Mouse (Mus musculus): Measurements from ENCODE around the gene Ctnna3. TPM values are rescaled to one million over a fixed set of nuclear protein-coding genes. Genes with fewer than 3 reads are reported as not detected.

Ctnna3 gene
- polyA plus RNA-seq, 2 experiments: 0.03 TPM; not detected in 1

DNA sequence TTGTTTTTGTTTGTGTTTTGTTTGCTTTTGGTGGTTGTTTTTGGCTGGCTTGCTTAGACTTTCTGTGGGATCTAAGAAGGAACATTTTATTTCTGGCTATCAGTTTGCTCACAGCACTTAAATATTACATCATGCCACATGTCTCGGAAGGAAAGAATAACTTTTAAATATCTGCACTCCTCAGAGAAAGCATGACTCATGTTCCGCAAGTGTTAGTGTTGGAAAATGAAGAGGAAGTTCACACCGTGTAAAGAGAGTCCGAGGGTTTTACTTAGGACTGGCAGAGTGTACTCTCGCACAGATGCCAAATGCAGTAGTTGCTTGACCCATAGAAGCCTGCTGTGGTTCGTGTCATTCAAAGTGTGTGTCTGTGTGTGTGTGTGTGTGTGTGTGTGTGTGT is 619.3 kb downstream of the Ctnna3 start:
- no peak for DNase-seq (ENCODE audit: low read depth in 3 of 3, low spot score in 3 of 3)
- H3K9ac ChIP-seq (replicated peaks): no peak overlapping the region
- ATAC-seq (ENCODE audit: insufficient read depth): no peak
- H3K4me1 ChIP-seq (replicated peaks; ENCODE audit: control insufficient read depth in 2 of 2, insufficient read depth in 2 of 2, low read length in 1 of 2): no peaks in the 10 kb centered on the region
- H3K36me3 ChIP-seq (replicated peaks; ENCODE audit: control insufficient read depth, insufficient read depth, low read depth): no peaks in the 10 kb centered on the region
- no peaks in the 10 kb centered on the region for H3K27me3 ChIP-seq (ENCODE audit: control insufficient read depth, insufficient read depth, low read length)
- no peak overlapping the region for H3K4me3 ChIP-seq (ENCODE audit: insufficient read depth in 1 of 2, low read depth in 2 of 2, low read length in 2 of 2)
- H3K4me2 ChIP-seq (ENCODE audit: low read depth): no peak overlapping the region
- H3K27ac ChIP-seq: no peak overlapping the region
- TF ChIP-seq CTCF (IDR thresholded peaks at IDR 0.05; ENCODE audit: low read depth): no peak
- TF ChIP-seq EP300 (IDR thresholded peaks at IDR 0.05; ENCODE audit: low read depth): no peak
- WGBS (ENCODE audit: insufficient replicate concordance): 56% methylated on average over 6 of the region's 6 CpGs
- no peaks in the 10 kb centered on the region for H3K9me3 ChIP-seq (ENCODE audit: control insufficient read depth, low read length)

- 72% methylated on average over 6 of the region's 6 CpGs for WGBS (ENCODE audit: insufficient replicate concordance)
- no peaks in the 10 kb centered on the region for H3K4me1 ChIP-seq (replicated peaks; ENCODE audit: control insufficient read depth in 2 of 2, insufficient read depth in 2 of 2, low read length in 1 of 2)
- ATAC-seq (ENCODE audit: insufficient read depth) (no peak), DNase-seq (ENCODE audit: low read depth in 3 of 3, low spot score in 3 of 3) (no peak)
- H3K27ac ChIP-seq: no peak overlapping the region
- TF ChIP-seq EP300 (IDR thresholded peaks at IDR 0.05; ENCODE audit: low read depth): no peak
- no peak for TF ChIP-seq CTCF (IDR thresholded peaks at IDR 0.05; ENCODE audit: low read depth)
- H3K4me2 ChIP-seq (ENCODE audit: low read depth): no peak overlapping the region
- H3K9ac ChIP-seq (replicated peaks): no peak overlapping the region
- H3K4me3 ChIP-seq (ENCODE audit: insufficient read depth in 1 of 2, low read depth in 2 of 2, low read length in 2 of 2): no peak overlapping the region
- no peaks in the 10 kb centered on the region for H3K36me3 ChIP-seq (replicated peaks; ENCODE audit: control insufficient read depth, insufficient read depth, low read depth)
- no peaks in the 10 kb centered on the region for H3K27me3 ChIP-seq (ENCODE audit: control insufficient read depth, insufficient read depth, low read length)
- no peaks in the 10 kb centered on the region for H3K9me3 ChIP-seq (ENCODE audit: control insufficient read depth, low read length)
Measured at GRCm38 (mm10) chr10:64049946-64050345, 620.0 kb downstream of the Ctnna3 start.

GRCm38 (mm10) chr10:64063704-64064103 is 633.8 kb downstream of the Ctnna3 start:
- no peak overlapping the region for H3K4me3 ChIP-seq (ENCODE audit: insufficient read depth in 1 of 2, low read depth in 2 of 2, low read length in 2 of 2)
- DNase-seq (ENCODE audit: low read depth in 3 of 3, low spot score in 3 of 3): no peak
- TF ChIP-seq CTCF (IDR thresholded peaks at IDR 0.05; ENCODE audit: low read depth): no peak
- H3K9me3 ChIP-seq (ENCODE audit: control insufficient read depth, low read length): no peaks in the 10 kb centered on the region
- H3K4me1 ChIP-seq (replicated peaks; ENCODE audit: control insufficient read depth in 2 of 2, insufficient read depth in 2 of 2, low read length in 1 of 2): no peaks in the 10 kb centered on the region
- 72% methylated on average over 9 of the region's 9 CpGs for WGBS (ENCODE audit: insufficient replicate concordance)
- H3K4me2 ChIP-seq (ENCODE audit: low read depth): no peak overlapping the region
- H3K27me3 ChIP-seq (ENCODE audit: control insufficient read depth, insufficient read depth, low read length): no peaks in the 10 kb centered on the region
- no peak overlapping the region for H3K9ac ChIP-seq (replicated peaks)
- H3K27ac ChIP-seq: no peak overlapping the region
- no peak for ATAC-seq (ENCODE audit: insufficient read depth)
- H3K36me3 ChIP-seq (replicated peaks; ENCODE audit: control insufficient read depth, insufficient read depth, low read depth): no peaks in the 10 kb centered on the region

DNA sequence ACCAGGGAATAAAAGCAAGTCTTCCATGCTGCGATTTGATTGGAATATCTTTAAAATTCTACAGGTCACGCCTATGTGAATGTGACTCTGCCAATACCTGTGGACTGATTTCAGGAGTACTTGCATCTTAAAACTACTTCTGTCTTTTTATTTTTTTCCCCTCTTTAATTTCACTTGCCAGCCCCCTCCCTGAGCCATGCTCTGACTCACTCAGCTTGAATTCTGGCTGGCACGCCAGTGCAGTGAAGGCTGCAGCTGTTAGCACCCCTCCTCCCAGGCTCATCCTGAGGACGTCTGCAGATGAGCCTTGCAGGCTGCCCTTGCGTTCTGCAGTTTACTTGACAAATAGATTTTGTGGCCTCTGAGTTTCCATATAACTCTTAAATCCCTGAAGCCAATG is 646.0 kb downstream of the Ctnna3 start:
- Histone ChIP-seq H3K4me2 (ENCODE audit: low read depth) (no peak overlapping the region), H3K36me3 (replicated peaks; ENCODE audit: control insufficient read depth, insufficient read depth, low read depth) (no peaks in the 10 kb centered on the region), H3K4me1 (replicated peaks; ENCODE audit: control insufficient read depth in 2 of 2, insufficient read depth in 2 of 2, low read length in 1 of 2) (no peaks in the 10 kb centered on the region), H3K9ac (replicated peaks) (no peak overlapping the region), H3K27ac (no peak overlapping the region), H3K4me3 (ENCODE audit: insufficient read depth in 1 of 2, low read depth in 2 of 2, low read length in 2 of 2) (no peak overlapping the region), H3K27me3 (ENCODE audit: control insufficient read depth, insufficient read depth, low read length) (no peaks in the 10 kb centered on the region), H3K9me3 (ENCODE audit: control insufficient read depth, low read length) (no peaks in the 10 kb centered on the region)
- WGBS (ENCODE audit: insufficient replicate concordance): 35% methylated on average over 5 of the region's 5 CpGs
- DNase-seq (ENCODE audit: low read depth in 3 of 3, low spot score in 3 of 3) (no peak), ATAC-seq (ENCODE audit: insufficient read depth) (no peak)
- TF ChIP-seq EP300 (IDR thresholded peaks at IDR 0.05; ENCODE audit: low read depth) (no peak), CTCF (IDR thresholded peaks at IDR 0.05; ENCODE audit: low read depth) (no peak)

DNA sequence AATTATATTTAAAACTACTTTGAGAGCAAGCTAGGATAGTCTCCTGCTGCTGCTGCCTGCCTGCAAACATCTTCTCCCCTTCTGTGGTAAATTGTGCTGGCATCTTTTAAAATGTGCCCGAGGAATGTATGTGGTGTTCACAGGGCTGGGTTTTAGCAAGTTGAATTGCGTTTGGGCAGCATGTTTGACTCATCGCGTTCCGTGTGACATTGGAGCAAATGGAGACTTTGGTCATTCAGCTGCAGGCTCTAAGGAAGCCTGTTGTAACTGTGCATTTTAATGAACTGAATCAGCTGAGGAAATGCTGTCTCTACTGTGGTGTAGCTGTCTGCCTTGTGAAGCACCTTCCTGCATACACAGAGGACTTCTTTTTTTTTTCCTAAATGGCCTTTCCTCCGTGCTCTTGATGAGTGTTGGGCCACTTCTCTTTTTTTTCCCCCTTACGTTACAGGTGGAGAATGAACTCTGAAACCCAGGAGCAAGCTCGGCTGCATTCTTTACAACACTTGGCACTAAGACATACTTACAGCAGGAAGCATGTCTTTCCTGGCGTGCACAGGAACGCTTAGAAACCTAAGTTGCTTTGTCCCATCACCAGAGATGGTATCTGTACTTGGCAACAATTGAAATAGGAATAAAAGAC is 646.6 kb downstream of the Ctnna3 start:
- Histone ChIP-seq H3K4me3 (ENCODE audit: insufficient read depth in 1 of 2, low read depth in 2 of 2, low read length in 2 of 2) (no peak overlapping the region), H3K36me3 (replicated peaks; ENCODE audit: control insufficient read depth, insufficient read depth, low read depth) (no peaks in the 10 kb centered on the region), H3K4me1 (replicated peaks; ENCODE audit: control insufficient read depth in 2 of 2, insufficient read depth in 2 of 2, low read length in 1 of 2) (no peaks in the 10 kb centered on the region), H3K27me3 (ENCODE audit: control insufficient read depth, insufficient read depth, low read length) (no peaks in the 10 kb centered on the region), H3K27ac (no peak overlapping the region), H3K9ac (replicated peaks) (no peak overlapping the region), H3K4me2 (ENCODE audit: low read depth) (no peak overlapping the region), H3K9me3 (ENCODE audit: control insufficient read depth, low read length) (no peaks in the 10 kb centered on the region)
- TF ChIP-seq EP300 (IDR thresholded peaks at IDR 0.05; ENCODE audit: low read depth) (no peak), CTCF (IDR thresholded peaks at IDR 0.05; ENCODE audit: low read depth) (no peak)
- 33% methylated on average over 10 of the region's 10 CpGs for WGBS (ENCODE audit: insufficient replicate concordance)
- ATAC-seq (ENCODE audit: insufficient read depth) (no peak), DNase-seq (ENCODE audit: low read depth in 3 of 3, low spot score in 3 of 3) (no peak)
